Mouse (Mus musculus): Measurements from ENCODE around the gene Ttc23.

DNA sequence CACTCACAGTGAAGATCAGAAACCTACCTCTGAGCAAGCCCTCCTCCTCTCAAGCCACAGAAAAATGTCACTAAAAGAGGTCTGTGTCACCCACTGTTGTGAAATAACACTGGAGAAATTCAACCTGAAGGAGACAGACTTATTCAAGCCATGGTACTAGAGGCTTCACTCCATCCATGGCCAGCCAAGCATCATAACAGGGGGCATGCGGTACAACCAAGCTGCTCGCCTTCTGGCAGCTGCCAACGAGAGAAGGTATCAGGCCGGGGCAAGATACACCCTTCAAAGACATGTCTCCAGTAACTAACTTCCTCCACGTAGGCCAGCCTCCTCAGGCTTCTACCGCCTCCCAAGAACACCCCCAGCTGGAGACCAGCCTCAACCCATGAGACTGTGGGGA lies 42.1 kb upstream of the Ttc23 start:
- TF ChIP-seq CTCF (IDR thresholded peaks at IDR 0.05; ENCODE audit: extremely low read depth, insufficient read length, insufficient replicate concordance, low read depth, low read length): no peak
- no peak for TF ChIP-seq POLR2A (IDR thresholded peaks at IDR 0.05; ENCODE audit: low read depth, low read length)
